Mouse (Mus musculus) E14TG2a.4 (cell line): Measurements from ENCODE around the gene Vamp3.

Experiments
- CTCF ChIP-seq: conservative IDR thresholded peaks from 2 replicates; pipeline ENCODE4 v1.5.1; 2014; ENCODE audit warnings: low read length
- NANOG ChIP-seq: IDR thresholded peaks from 2 replicates; pipeline ENCODE4 v1.6.1; 2014; ENCODE audit warnings: borderline replicate concordance, low read length, mixed read lengths
- POU5F1 ChIP-seq: IDR thresholded peaks from 2 replicates; pipeline ENCODE4 v1.6.1; 2014; ENCODE audit warnings: low read length, borderline replicate concordance

DNA sequence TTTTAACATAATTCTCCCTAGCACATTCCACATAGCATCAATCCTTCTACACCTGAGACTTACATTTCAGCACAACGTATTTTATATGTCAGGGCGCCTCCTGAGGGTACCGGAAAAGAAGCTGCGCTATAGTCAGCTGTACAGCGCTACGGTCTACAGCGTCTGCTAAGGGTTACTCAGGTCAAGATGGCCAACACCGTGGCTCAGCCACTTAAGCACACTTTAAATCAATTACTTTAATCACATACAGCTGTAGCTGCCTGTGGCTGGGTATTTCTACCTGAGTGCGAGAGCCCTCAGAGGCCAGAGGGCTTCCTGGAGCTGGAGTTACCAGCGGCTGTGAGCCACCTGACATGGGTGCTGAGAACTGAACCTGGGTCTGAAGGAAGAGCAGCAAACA lies 41.8 kb downstream of the Vamp3 start:
- no peak for TF ChIP-seq CTCF
- no peak for TF ChIP-seq POU5F1
- no peak for TF ChIP-seq NANOG
